Mouse (Mus musculus): ENCODE data around the gene Klf8.
"Not testable (repeated sequence)": the region's sequence is repeated elsewhere in the genome, so short reads cannot be mapped to it uniquely, and the experiment has no call there.

Klf8 gene

DNA sequence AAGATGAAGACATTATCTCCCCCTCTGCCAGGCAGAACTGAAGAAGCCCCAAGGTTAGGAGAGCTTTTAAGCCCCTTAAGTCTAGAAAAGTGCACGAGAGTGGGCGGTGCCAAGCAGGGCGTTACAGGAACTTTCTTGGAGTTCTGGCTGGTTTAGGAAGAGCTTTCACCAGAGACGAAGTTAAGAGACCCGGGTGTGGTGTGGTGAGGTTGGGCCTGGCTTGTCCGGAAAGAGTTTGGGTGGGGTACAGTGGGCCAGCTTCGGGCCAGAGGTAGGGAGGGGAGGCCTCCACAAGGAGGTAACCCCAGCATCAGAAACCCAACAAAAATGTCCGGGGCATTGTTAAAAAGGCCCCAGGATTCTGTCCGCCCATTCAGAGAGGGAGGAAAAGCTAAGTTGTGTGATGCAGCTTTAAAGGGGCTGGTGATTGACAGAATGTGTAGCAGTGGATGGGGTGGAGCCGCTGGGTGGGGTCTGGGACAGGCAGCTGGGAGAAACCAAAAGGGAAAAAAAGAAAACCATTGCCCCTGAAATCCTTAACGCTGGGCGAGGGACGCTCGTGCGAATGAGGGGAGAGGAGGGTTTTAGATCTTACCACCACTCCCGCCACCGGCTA, at the start of gene Klf8:
Klf8 (plus strand) TSS at position 163 of the 616 bp plus-strand sequence.
- DNase-seq (ENCODE audit: low read depth, low spot score): peak; percentile 79

- not testable (repeated sequence) for DNase-seq (ENCODE audit: low read depth, low spot score)
Measured at GRCm38 (mm10) chrX:153199185-153199584, 38.1 kb upstream of the Klf8 start.

GRCm38 (mm10) chrX:153211101-153211500, 26.2 kb upstream of the Klf8 start:
- peak; percentile 85 for DNase-seq (ENCODE audit: low read depth, low spot score)

- DNase-seq (ENCODE audit: low read depth, low spot score): no peak
Measured at GRCm38 (mm10) chrX:153231240-153231639, 6.0 kb upstream of the Klf8 start.

DNA sequence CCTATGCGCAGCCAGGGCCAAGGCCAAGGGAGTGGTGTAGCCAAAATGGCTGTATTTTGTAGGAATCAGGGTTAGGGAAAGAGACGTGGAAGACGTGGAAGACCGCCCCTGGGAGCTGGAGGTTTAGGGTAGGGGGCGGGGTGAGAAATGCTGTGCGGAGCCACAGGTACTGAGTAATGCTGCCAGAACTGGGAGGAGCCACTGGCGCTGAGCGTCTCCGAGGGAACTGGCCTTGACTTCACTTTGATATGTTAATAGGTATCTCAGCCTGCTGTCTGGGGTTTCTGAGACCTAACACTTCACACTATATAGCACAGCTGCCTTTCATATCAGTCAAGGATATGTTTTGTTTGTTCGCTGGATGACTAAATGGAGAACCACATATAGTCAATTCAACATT, 4.0 kb upstream of the Klf8 start:
- peak; percentile 91 for DNase-seq (ENCODE audit: low read depth, low spot score)

GRCm38 (mm10) chrX:153237920-153238504, 746 bp downstream of the Klf8 start:
- DNase-seq (ENCODE audit: low read depth, low spot score): peak; percentile 29

DNA sequence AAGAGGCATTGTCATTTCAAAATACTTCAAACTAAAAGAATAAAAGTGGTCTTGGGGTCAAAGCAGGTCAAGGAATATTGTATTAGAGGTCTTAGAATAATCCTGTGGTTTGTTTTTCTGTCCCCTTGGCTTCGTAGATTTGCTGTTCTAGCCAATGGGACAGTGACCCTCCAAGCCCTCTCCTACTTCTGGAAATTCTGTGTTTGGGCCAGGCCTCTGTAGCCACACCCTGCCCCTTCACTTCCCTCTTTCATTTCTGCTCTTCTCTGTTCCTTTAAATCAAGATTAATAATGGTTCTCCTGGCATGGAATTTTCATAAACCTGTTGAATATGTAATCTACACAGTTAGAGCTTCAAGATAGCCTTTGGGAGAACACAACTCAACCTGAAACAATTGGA, 17.0 kb downstream of the Klf8 start:
- DNase-seq (ENCODE audit: low read depth, low spot score): no peak

GRCm38 (mm10) chrX:153255504-153255903, 18.2 kb downstream of the Klf8 start:
- no peak for DNase-seq (ENCODE audit: low read depth, low spot score)

DNA sequence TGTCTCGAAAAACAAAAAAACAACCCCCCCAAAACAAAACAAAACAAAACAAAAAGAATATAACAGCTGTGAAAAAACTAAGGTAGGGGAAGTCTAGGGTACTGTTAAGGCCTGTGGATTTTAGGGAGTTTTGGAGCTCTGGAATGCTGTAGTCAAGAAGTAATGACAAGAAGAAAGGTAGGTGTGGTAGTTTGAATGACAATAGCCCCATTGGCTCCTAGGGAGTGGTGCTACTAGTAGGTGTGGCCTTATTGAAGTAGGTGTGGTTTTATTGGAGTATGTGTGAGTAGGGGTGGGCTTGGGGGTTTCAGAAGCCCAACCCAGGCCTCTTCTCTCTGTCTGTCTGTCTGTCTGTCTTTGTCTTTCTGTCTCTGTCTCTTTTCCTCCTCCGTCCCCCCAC, 44.9 kb downstream of the Klf8 start:
- peak; percentile 95 for DNase-seq (ENCODE audit: low read depth, low spot score)

DNA sequence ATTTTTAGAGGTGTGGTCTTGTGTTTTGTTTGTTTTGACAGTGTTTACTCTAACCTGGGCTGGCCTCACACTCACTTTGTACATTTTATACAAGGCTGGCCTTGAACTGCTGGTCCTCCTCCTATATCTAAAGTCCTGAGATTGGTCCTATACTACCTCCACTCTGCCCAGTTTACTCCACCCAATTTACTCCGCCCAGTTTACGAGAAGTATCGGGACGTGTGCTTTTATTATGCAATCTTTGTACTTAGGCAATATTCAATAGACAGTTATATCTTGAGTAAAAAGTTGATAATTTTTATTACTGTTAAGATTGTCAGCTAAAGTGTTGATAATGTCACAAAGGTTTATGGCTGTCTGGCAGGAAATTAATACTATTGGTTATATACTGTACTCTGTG, 74.1 kb downstream of the Klf8 start:
- DNase-seq (ENCODE audit: low read depth, low spot score): no peak

- DNase-seq (ENCODE audit: low read depth, low spot score): no peak
Measured at GRCm38 (mm10) chrX:153323105-153323504, 85.8 kb downstream of the Klf8 start.

DNA sequence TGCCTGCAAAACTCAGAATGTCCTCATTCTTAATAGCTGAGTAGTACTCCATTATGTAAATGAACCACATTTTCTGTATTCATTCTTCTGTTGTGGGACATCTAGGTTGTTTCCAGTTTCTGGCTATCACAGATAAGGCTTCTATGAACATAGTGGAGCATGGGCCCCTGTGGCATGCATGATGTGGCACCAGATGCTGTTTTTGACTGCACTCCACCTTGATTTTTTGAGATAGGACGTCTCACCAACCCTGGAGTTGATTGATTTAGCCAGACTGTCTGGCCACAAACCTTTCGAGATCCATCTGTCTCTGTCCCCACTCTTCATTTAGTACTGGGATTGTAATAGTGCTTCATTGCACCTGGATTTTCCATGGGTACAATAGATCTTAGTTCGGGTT, 96.9 kb downstream of the Klf8 start:
- not testable (repeated sequence) for DNase-seq (ENCODE audit: low read depth, low spot score)

DNA sequence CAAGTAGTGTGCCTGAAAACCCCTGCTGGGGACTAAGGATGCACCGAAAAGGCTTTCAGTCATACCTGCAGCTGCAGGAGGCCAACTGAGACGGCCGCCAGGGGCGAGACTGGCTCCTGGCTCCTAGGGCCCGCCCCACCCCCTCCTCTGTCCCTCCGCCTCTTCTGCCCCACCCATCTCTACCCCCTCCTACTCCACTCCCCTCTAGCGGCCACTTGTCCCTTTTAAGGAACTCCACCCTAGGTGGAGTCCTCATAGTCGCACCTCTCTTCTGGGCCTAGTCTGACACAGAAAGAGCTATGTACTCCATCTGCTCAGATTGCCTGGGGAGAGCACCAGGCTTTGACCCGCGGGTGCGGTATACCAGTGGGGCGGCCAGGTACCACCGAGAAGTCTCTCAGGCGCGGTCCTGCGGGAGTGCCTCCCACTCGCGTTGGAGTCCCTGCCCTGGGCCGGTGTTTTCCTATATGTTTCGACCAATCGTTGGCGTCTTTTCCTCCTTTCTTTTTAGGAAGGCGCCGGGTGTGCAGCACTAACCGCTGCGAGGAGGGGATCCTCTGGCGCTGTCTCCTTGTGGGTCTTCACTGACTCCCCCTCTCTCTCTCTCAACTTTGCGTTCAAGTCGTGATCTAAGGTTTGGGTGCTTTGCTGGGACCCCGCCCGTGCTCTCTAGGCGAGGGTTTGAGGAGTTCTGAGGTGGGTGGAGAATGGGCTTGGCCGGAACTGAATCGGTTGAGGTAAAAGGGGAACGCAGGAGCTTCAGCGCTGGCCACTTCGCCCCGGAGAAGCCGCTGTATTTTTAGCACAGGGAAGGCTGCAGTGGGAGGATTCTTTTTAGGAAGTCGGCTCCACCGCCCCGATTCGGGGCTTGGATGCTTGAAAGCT, 122.3 kb downstream of the Klf8 start:
- peak; percentile 86 for DNase-seq (ENCODE audit: low read depth, low spot score)

GRCm38 (mm10) chrX:153360216-153360590, 122.9 kb downstream of the Klf8 start:
- peak; percentile 10 for DNase-seq (ENCODE audit: low read depth, low spot score)

- peak; percentile 9 for DNase-seq (ENCODE audit: low read depth, low spot score)
Measured at GRCm38 (mm10) chrX:153360666-153361269, 123.5 kb downstream of the Klf8 start.

GRCm38 (mm10) chrX:153366754-153367153, 129.5 kb downstream of the Klf8 start:
- DNase-seq (ENCODE audit: low read depth, low spot score): peak; percentile 55

DNA sequence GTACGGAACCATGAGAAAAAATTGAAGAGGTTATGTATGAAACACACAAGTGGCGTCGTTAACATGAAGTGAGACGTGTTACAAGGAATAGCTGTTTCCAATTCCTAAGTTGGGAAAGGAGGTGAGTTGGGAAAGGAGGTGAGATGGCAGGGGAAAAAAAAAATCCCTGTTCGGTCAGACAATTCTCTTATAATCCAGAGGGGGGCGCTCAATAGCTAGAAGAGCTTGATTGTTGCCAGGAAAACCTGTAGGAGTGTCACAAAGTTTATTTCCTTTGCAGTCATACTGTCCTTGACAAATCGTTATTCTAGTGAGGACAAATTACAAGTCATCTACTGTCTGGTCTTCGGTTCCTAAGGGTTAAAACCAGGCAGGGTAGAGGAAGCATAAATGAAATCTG, 132.5 kb downstream of the Klf8 start:
- peak; percentile 23 for DNase-seq (ENCODE audit: low read depth, low spot score)

DNA sequence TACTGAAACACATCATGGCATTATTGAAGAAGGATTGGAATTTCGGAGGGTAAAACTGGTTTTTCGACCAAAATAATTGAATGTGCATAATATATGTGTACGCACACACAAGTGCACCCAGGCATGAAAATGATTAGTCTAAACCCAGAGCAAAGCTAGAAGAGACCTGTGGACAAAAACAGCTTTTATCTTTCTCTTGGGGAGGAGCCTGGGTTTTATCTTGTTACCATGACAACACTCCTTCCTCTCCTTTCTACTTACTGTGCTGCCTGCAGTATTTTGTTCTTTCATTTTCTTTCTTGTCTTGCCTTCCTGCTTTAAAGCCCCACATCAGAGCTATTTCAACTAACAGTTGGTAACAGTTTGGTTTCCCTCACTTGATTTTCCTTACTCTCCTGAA, 137.8 kb downstream of the Klf8 start:
- no peak for DNase-seq (ENCODE audit: low read depth, low spot score)

- DNase-seq (ENCODE audit: low read depth, low spot score): peak; percentile 10
Measured at GRCm38 (mm10) chrX:153381753-153382152, 144.5 kb downstream of the Klf8 start.

DNA sequence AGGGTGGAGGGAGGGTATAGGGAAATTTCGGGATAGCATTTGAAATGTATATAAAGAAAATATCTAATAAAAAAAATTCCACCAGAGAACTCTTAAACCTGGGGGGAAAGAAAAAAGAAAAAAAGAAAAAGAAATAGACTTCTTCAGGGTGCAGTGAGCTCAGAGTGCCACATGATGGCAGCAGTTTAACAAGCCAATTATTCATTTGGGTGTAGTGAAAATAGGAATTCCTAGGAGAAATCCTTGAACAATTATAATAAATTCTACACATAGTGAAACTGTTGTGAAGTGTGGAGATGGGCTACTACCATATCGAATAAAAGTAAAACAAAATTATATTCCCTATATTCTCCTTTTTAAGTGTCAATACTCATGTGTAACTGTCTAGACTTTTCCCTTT, 152.0 kb downstream of the Klf8 start:
- no peak for DNase-seq (ENCODE audit: low read depth, low spot score)

- DNase-seq (ENCODE audit: low read depth, low spot score): no peak
Measured at GRCm38 (mm10) chrX:153417067-153417466, 179.8 kb downstream of the Klf8 start.

DNA sequence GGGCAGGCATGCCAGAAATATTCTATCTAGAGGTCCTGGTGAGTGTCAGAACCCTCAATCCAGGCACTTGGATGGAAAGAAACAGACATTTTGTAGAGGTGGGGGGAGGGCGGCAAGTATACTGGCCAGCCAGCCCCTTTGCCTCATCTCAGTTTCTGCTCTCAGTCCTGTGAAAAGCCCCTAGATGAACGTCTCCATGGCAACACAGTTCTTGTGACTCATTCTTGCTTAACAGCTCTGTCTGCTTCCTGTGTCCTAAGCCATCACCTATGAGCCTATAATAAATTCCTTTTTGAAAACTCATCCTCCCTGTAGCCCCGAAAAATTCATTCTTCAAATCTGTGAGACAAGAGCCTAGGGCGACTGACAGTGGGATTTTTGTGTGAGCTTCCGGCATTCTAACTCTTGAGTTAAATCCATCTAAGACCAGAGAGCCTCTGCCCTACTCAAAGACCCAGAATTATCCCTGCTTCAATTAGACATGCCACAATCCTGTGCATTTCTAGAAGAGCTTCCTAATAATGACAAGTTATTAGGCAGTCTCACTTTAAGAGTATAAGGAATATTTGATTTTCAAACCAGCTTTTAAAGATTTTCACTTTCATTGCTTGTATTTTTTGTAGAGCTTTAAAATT, 196.5 kb downstream of the Klf8 start:
- no peak for DNase-seq (ENCODE audit: low read depth, low spot score)
